Mouse (Mus musculus) lung, postnatal 0 days (tissue): ENCODE results near the gene Sp1.

ENCODE experiments used
- CTCF ChIP-seq: IDR thresholded peaks from 2 replicates; pipeline ENCODE4 v1.5.1; 2016; ENCODE audit warnings: antibody characterized with exemption, mild to moderate bottlenecking
- EP300 ChIP-seq: IDR thresholded peaks from 2 replicates; pipeline ENCODE4 v1.6.1; 2016; ENCODE audit warnings: antibody characterized with exemption, mild to moderate bottlenecking, control low read depth

GRCm38 (mm10) chr15:102459381-102459780, 53.4 kb downstream of the Sp1 start:
- TF ChIP-seq CTCF (no peak), EP300 (no peak)
